Mouse (Mus musculus) urinary bladder, postnatal 10 days (tissue): ENCODE data around the gene Tbc1d10a.

Source experiments
- DNase-seq: peaks from one replicate; pipeline ENCODE4 v3.0.0; 2022; ENCODE audit warnings: low spot score

The Tbc1d10a gene

GRCm38 (mm10) chr11:4216248-4217000 is 29.8 kb downstream of the Tbc1d10a start:
- no peak for DNase-seq

- peak; percentile 54 for DNase-seq
These were observed 31.5 kb downstream of the Tbc1d10a start, which contains the start of gene Castor1 for GRCm38 (mm10) chr11:4217914-4218629. Castor1 (plus strand) TSS chr11:4218225.

GRCm38 (mm10) chr11:4218637-4219036 is 32.0 kb downstream of the Tbc1d10a start:
- DNase-seq: no peak

GRCm38 (mm10) chr11:4219317-4219751 is 32.7 kb downstream of the Tbc1d10a start:
- no peak for DNase-seq

GRCm38 (mm10) chr11:4219908-4220307 is 33.3 kb downstream of the Tbc1d10a start:
- DNase-seq: no peak

GRCm38 (mm10) chr11:4220443-4221400 is 34.1 kb downstream of the Tbc1d10a start:
- peak; percentile 46 for DNase-seq

GRCm38 (mm10) chr11:4222046-4222950 is 35.7 kb downstream of the Tbc1d10a start:
- DNase-seq: no peak

GRCm38 (mm10) chr11:4223393-4224188 is 37.0 kb downstream of the Tbc1d10a start:
- DNase-seq: no peak

GRCm38 (mm10) chr11:4224223-4224622 is 37.6 kb downstream of the Tbc1d10a start:
- no peak for DNase-seq

- DNase-seq: no peak
These were observed 40.2 kb downstream of the Tbc1d10a start for GRCm38 (mm10) chr11:4226569-4227325.

- DNase-seq: no peak
These were observed 41.9 kb downstream of the Tbc1d10a start for GRCm38 (mm10) chr11:4228463-4228862.

GRCm38 (mm10) chr11:4229841-4230240 is 43.3 kb downstream of the Tbc1d10a start:
- no peak for DNase-seq

GRCm38 (mm10) chr11:4231435-4231834 is 44.8 kb downstream of the Tbc1d10a start:
- no peak for DNase-seq

- DNase-seq: no peak
These were observed 46.1 kb downstream of the Tbc1d10a start for GRCm38 (mm10) chr11:4232644-4233043.

GRCm38 (mm10) chr11:4235052-4235655 is 48.6 kb downstream of the Tbc1d10a start:
- no peak for DNase-seq

GRCm38 (mm10) chr11:4235665-4236545 is 49.3 kb downstream of the Tbc1d10a start, which contains the start of gene Osm:
Osm (plus strand) TSS chr11:4236420.
- no peak for DNase-seq

- no peak for DNase-seq
These were observed 50.0 kb downstream of the Tbc1d10a start for GRCm38 (mm10) chr11:4236546-4237067.
